Mouse (Mus musculus) spleen, adult 18-20 months (tissue): Measurements from ENCODE around the gene Klhdc7b.
A peak's percentile ranks its signal among the peaks of the same experiment; 100 is the strongest.
"Not testable (repeated sequence)": the region's sequence is repeated elsewhere in the genome, so short reads cannot be mapped to it uniquely, and the experiment has no call there.

Experiments
- DNase-seq, 2 experiments: peaks; one replicate each; pipeline ENCODE4 v3.0.0; 2022; ENCODE audit warnings: mixed read lengths in 2 of 2

Klhdc7b gene

GRCm38 (mm10) chr15:89429352-89430221 is 44.9 kb downstream of the Klhdc7b start, which contains the start of the genes C730034F03Rik, Gm44502 and Chkb:
Gene C730034F03Rik, plus strand, starts transcription at chr15:89429589.
Gene Gm44502, minus strand, starts transcription at chr15:89429696.
Gene Chkb, minus strand, starts transcription at chr15:89429908.
- peak; percentile 83 to 85 for DNase-seq

GRCm38 (mm10) chr15:89430341-89430740 is 45.6 kb downstream of the Klhdc7b start:
- DNase-seq = no peak

DNA sequence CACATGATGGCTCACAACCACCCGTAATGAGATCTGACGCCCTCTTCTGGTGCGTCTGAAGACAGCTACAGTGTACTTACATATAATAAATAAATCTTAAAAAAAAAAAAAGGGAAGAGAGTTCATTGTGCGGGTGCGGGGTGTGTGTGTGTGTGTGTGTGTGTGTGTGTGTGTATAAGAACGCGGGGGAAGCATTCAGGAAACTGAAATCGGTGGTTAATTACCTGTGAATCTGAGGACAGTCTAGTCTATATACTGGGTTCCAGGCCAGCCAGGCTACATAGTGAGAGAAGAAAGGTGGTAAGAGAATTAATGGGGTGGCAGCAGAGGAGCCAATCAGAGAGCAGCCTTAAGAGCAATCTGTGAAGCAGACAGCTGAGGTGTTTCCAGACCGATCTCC is 46.1 kb downstream of the Klhdc7b start:
- DNase-seq = not testable (repeated sequence)

- no peak for DNase-seq
Observed at GRCm38 (mm10) chr15:89431271-89431670, 46.6 kb downstream of the Klhdc7b start.

GRCm38 (mm10) chr15:89431806-89432205 is 47.1 kb downstream of the Klhdc7b start:
- no peak for DNase-seq

DNA sequence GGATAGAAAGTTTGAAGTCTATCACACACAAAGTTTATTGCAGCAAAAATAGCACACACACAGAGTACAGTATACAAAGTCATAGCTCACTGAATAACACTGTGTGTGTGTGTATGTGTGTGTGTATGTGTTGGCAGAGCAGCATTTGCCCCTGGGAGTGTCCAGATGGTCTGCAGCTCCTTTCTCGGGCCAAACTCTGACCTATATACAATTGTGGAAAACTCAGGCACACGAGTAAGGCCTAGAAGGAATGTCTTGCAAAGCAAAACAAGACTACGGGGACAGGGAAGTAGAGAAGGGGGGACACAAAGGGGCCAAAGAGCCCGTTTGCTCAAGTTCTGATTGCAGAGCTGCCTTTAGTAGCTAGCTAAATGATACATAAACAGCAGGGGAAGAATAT is 48.2 kb downstream of the Klhdc7b start:
- DNase-seq = no peak

- DNase-seq = no peak
Observed at GRCm38 (mm10) chr15:89434136-89434535, 49.4 kb downstream of the Klhdc7b start.

- no peak for DNase-seq
Observed at GRCm38 (mm10) chr15:89435878-89436277, 51.2 kb downstream of the Klhdc7b start.
